Mouse (Mus musculus) c-Kit-positive CD71-negative TER-119-negative erythroid progenitor cells, embryonic 14.5 days (primary cell): ENCODE measurements around the gene Ptprk.
A peak's percentile ranks its signal among the peaks of the same experiment; 100 is the strongest.

Experiments
- DNase-seq: peaks from one replicate; pipeline ENCODE4 v3.0.0-alpha.2; 2013; ENCODE audit warnings: low read depth

Ptprk gene

DNA sequence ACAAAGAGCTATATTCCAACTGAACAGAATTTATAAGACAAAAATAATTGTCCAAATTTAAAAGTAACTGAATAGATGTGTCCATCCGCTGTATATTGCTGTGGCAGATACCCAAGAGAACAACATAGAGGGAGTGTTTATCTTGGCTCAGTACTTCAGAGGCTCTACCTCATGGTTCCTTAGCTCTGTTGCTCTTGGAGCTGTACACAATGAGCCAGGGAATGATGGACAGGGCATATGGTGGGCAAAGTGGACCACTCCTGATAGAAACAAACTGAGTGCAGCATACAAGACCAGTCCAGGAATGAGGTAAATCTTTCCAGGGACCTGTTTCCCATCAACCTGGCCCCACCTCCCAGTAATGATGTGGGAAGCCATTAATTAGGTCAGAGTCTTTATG is 468.1 kb downstream of the Ptprk start:
- no peak for DNase-seq

DNA sequence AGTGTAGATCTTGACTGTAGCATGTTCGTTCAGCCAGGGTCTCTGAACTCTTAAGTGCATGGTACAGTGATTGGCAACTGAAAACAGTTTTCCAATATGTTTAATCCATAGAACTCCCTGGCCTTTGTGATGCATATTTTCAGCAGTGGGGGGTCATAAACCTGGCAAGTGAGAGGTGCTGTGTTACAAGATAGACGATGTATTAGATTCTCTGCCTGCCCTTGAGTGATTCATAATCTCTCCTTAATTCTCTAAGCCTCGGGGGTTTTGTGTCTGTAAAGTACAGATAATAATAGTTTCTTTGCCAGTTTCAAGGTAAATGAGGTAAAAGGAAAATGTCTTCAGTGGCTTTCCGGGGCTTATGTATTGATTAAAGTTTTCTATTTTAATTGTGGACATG is 475.9 kb downstream of the Ptprk start:
- no peak for DNase-seq

DNA sequence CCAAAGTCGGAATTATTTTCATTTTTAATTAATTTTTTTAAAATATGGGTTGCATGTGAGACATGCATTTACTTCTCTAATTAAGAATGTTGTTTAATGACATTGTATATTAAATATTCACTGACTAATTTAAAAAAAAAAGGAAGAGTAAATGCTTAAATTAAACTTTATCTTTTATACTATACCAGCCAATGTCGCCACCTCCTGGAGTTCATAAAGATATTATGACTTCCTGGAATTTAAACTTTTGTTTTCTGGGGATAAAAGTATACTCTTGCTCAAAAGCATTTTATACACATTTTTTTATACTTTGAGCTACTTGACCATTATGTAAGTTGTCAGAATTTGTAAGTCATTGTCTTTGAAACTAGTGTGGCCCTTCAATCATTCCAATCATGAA is 477.4 kb downstream of the Ptprk start:
- DNase-seq, result no peak

DNA sequence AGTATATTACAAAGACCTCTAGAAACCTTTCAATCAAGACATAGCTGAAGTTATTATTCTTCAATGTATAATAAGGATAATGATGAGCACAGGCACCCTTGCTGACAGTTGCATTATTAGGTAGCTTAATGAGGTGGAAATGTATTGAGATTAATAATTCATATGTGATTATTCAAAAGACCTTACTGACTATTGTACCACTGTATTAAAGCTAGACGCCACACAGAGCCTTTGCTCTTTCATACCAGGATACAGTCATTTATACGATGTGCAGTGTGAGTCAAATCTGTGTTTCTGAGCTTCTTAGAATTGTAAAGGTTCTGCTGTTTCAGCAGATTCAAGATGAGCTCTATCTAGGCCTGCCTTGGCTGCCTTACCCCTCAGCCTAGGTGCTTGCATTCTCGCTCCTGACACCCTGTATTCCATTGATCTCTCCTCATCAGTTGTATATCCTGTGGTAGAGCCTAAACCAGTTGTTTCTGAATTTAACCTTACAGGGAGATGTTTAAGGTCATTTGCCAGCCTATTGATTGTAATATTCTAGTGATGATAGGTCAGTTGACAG is 489.6 kb downstream of the Ptprk start:
- no peak for DNase-seq

DNA sequence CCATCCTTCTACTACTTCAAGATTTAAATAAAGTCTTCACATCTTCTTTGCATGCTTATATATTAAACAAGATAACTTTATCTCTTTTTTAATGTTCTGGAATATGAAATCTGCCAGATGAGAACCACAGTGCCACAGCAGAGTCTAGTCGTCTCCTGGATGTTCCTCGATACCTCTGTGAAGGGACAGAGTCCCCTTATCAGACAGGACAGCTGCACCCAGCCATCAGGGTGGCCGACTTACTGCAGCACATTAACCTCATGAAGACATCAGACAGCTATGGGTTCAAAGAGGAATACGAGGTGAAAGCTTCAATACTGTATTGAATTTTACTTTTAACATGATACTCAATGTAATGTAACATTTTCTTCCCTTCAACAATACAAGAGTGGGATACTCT is 491.8 kb downstream of the Ptprk start:
- peak; percentile 13 for DNase-seq

DNA sequence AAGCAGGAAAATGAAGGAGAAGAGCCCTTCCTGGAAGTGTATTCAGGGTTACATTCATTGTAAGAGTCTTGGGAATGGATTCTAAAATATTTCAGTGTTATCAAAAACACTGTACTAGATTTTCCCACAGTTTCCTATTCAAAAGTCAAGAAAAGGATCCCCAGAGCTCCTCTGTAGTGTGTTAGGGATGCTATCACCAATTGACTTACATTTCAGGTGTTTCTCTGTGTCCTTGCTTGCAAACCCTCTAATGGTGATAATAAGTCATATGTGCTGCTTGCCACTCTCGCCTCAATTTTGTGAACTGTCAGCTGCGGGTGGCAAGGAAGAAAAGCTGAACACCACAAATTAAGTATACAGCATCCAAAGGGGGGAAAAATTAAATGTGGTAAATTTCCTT is 492.2 kb downstream of the Ptprk start:
- no peak for DNase-seq

DNA sequence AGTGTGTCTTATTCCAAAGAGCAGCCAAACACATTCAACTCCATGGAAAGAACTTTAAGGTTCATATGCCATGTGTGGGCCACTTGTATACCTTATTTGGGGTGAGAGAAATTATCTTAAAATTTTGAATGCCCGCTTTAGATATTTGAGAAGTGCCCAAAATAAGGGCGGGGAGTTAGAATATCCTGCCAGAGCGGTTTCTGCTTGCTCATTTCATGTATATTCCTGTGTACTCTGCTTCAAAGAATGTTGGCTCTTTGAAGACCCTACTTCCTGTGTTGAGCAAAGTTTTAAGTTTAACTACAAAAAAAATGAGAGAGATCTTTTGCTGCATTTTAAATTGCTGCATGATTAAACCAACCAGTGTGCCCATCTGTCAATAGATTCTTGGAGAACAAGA is 492.8 kb downstream of the Ptprk start:
- DNase-seq, result no peak

DNA sequence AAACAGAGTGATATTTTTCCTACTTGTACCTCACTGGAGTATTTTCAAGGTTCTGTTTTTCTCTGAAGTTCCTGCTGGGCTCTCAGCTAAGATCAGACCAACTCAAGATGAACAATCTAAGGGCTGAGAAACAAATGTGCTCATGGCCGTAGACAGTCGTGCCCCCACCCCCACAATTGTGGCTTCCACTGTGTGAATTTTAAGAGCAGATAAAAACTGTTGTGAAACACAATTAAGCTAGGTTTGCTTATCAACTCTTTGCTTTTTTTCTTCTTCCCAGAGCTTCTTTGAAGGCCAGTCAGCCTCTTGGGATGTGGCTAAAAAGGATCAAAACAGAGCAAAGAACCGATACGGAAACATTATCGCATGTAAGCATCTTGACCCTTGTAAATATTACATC is 493.4 kb downstream of the Ptprk start:
- DNase-seq, result no peak

DNA sequence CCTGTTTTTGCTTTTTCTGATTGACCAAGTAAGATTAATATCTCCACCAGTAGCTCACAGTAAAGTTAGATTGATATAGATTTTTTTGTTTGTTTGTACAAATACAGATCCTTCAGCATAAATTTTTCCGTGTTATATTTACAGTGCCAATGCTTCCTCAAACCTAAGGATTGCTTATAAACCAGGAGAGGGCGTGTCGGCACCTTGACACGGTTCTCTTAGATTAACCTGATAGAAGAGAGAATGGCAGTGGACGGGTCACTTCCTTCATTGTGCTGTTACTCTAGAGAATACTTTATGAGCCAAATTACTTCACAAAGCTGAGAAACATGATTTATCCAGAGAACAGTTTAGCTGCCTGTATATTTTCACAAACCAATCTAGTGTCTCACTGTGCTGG is 505.0 kb downstream of the Ptprk start:
- DNase-seq, result no peak

DNA sequence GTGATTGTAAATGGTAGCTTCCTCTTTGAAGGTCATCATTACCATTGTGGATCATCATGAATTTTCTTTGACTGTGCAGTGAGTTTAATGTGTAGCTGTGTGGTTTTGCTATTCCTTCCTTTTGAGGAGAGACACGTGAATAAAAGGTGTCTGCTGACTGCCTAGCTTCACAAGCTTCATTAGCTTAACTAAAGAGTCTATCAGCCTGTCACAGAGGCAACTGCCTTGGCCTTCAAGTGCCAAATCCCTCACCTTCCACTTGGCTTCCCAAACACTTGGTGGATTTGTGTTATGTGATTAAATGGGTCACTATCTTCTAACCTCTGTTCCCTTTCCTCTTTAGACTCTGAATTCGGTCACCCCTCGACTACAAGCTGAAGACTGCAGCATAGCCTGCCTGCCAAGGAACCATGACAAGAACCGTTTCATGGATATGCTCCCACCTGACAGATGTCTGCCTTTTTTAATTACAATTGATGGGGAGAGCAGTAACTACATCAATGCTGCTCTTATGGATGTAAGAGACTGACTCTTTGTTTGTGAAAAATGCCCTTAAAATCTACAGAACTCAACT is 512.0 kb downstream of the Ptprk start:
- DNase-seq, result no peak

DNA sequence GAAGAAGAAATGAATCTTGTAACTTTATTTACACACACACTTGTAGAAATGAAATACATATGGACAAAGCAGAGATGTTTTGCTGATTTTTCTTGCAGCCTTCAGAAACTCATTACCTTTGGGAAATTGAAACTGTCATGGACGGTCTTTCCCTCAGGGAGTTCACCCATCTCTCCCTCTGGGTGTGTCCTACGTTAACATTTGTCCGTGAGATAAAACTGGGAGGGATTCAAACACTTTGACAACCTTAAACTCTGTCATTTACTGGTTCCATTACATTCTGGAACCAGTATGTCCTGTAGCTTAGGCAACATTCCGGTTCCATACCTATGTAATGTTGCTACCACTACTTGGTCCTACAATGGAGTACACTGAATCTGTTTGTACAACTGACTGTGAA is 513.8 kb downstream of the Ptprk start:
- DNase-seq, result no peak

DNA sequence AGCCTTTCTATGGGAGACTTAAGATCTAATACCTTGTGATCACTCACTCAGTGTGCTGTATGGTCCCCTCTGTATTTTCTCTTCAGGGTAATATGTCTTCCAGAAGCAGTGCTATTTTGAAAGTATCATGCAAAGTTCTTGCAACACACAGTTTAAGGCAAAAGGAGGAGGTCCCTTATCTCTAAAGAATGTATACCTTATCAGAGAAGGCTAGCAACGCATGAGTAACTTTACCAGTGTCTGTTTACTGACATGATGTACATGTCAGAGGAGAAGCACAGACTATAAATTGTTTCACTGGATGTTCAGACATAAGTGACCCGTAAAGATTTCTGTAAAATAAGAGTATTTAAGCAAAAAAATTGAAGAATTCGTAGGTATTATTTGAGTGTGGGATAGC is 516.2 kb downstream of the Ptprk start:
- DNase-seq, result no peak

DNA sequence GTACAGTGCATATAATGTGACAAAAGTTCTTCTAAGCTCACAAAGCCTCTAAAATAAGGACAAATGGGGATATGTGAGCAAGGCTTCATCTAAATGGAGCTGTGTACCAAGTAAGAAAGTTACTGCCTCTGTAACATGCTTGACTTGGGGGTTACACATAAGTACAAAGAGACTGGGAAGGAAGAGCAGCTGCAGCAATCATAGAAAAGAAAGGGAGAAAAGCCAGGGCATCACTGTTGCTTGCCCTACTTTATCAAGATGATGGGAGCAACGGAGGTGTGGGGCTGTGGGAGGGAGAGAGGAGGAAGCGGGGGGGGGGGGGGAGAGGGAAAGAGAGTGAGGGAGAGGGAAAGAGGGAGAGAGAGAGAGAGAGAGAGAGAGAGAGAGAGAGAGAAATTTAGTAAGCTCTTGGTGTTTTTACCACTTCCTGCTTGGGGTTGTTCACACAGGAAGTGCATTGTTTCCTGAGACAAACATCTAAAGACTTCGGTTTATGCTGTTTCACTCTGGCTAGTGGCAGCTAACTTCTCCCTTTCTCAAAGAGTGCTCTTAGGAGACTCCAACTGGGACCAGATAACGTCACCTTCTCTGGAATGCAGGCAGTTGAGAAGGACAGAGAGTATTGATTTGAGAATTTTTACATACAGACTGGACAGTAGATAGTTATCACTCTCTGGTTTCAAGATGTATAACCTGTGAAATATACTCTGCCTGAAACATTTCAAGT is 519.1 kb downstream of the Ptprk start:
- peak; percentile 39 for DNase-seq

DNA sequence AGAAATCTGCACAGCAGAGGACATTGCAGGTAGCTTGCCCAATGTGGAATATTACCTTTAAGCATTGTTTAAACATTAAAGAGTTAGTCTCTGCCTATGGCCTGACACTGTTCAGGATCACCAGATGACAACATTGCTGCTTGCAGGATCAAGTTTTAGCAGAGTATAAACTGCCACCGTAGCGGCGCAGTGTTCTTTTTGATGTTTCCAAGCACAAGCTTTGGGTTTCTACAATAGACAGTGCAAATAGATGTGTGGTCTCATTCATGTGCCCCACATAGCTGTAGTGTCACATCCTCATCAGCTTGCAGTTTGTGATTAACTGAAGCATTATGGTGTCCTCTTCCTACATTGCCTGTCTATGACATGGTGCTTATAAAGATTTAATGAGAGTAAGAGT is 522.3 kb downstream of the Ptprk start:
- DNase-seq, result no peak

DNA sequence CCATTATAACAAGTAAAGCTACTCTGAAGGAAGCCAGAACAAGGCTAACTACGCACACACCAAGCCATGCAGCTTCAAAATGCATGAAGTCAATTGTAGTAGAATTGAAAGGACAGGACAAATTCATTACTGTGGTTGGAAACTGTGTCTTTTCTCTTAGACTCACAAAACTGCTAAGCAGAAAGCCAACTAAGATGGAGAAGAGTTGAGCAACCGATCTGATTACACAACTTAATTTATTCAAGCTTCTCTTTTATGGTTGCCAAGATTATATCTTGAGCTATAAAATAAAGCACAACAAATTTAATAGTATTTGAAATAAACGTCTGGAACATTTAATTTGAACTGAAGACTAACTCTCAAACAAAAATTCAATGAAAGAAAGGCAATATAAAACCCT is 534.5 kb downstream of the Ptprk start:
- DNase-seq, result no peak

DNA sequence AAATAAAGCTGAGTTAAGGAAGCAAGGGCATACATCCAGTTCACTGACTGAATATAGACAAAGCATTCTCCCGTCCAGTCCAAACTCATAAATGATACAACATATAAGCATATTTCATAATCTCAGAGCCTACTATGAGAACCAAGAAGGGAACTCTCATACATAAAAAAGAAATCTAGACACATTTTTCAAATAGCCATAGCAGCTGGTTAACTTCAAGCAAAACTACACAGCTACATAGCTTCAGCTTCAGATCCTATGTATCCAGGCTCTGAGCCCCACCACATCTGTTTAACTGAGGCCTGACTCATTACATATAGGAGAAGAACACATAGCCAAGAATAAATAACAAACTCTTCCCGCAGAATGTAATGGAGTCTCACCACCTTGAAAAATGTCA is 539.8 kb downstream of the Ptprk start:
- no peak for DNase-seq

DNA sequence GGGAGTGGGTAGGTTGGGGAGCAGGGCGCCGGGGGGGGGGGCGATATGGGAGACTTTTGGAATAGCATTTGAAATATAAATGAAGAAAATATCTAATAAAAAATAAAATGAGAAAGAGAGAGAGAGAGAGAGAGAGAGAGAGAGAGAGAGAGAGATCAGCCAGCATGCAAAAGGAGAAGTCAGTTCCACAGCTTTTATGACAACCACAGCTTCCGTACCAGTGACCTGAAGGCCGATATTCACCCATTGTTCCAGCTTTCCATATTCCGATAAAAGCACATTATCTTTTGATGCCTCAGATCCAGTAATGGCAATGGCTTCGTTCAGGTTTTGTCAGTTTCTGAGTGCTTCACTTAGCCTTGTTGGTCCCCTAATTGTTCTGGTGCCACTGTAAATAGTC is 542.6 kb downstream of the Ptprk start:
- DNase-seq, result no peak

DNA sequence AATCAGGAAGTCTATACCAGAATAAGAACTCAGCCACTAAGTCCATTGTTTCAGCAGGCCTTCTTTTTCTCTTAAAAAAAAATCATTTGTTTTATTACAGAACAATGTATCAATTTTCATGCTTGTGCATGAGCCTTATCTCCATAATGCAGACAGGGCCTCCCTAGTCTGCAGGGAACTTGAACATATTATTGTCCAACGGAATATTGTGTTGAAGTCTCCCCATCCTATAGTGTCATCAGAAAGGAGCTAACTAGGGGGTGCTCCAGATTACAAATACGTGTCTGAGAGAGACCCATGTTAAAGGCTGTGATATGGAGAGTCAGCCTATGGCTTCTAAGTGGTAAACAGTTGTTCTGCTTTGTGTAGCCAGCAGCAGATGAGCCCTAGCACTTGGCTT is 543.4 kb downstream of the Ptprk start:
- no peak for DNase-seq

DNA sequence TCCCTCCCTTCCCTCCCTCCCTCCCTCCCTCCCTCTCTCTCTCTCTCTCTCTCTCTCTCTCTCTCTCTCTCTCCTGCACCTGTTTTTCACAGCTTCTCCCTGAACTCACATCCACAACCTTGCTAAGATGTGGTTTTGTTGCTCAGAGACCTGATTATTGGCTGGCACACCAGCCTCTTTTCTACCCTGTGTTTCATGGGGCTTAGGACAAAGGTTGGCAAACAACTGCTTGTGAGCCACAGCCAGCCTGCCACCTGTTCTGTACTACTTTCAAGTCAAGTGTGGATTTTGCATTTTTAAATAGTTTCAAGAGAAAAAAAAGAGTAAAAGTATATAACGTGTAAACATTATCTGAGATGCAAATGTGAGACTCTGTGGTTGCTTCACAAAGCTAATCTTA is 544.8 kb downstream of the Ptprk start:
- DNase-seq, result no peak

DNA sequence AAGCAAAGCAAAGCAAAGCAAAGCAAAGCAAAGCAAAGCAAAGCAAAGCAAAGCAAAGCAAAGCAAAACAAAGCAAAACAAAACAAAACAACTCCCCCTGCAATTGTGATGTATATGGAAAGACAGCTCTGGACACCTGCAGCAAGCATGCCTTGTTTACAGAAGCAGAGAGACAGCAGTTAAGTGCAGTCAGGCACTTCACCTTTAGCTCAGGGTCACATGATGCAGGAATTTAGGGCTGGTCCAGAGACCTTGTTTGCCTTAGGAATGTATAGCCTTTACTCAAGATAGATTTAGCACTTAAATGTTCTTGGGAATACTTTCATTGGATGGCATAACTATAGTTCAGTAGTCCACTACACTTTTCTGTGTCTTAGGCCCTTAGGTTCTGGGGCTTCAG is 561.5 kb downstream of the Ptprk start:
- DNase-seq, result no peak

DNA sequence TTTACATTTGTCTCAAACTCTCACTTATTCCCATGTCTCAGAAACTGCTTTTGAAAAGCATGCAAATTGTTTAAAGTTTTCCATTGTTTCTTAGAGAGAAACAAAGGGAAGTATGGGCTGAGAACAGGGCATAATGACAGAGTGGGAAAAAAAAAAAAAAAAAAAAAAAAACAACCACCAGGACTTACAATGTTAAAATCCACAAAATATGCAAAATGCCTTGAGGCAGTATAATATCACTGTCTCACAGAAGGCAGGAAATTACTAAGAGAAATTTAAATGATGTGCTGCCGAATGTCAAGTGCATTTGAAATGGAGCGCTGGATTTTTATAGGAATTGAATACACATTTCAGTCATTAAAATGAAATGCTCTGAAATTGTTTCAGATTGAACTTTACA is 567.3 kb downstream of the Ptprk start:
- DNase-seq, result no peak
